9 mouse cellular contexts compared by ENCODE assay signal in genomic region chr10:93291352-93291751, GRCm38 (mm10). TPM values are rescaled to one million over a fixed set of nuclear protein-coding genes. Genes with fewer than 3 reads are reported as not detected.
DNase-seq lines count a peak whose midpoint lies in the region; ATAC-seq lines count a peak whose summit lies in the region.
"Had no signal": no experiment of that assay in that cellular context is flagged by ENCODE, and none has a peak within 500 bp of the region (broad histone marks: within the 10 kb centered on the region; RNA-seq: fewer than 3 reads in every experiment).

No protein-coding gene starts in this region.

- peak; percentile 26; the same call in 1 of the 2 replicates for ATAC-seq in liver, embryonic 13.5 days (ENCODE audit: low read depth)
- ATAC-seq in neural tube, embryonic 15.5 days (ENCODE audit: low FRiP score): peak; percentile 45; the same call in 1 of the 2 replicates

- no peaks in the 10 kb centered on the region for H3K27me3 ChIP-seq in embryonic facial prominence, embryonic 10.5 days (replicated peaks; ENCODE audit: low read depth, poor library complexity, severe bottlenecking)
- H3K27me3 ChIP-seq in liver, embryonic 13.5 days: peaks cover 9% of the 10 kb centered on the region
- no peaks in the 10 kb centered on the region for H3K27me3 ChIP-seq in neural tube, embryonic 15.5 days (replicated peaks)

- H3K9ac ChIP-seq in liver, embryonic 13.5 days: no peak overlapping the region
- no peak overlapping the region for H3K9ac ChIP-seq in neural tube, embryonic 15.5 days (replicated peaks)
- H3K9ac ChIP-seq: liver, embryonic 15.5 days had no signal

- H3K4me2 ChIP-seq in liver, embryonic 13.5 days: no peak overlapping the region
- no peak overlapping the region for H3K4me2 ChIP-seq in neural tube, embryonic 15.5 days
- H3K4me2 ChIP-seq: liver, embryonic 15.5 days had no signal

- peaks cover 32% of the 10 kb centered on the region for H3K4me1 ChIP-seq in embryonic facial prominence, embryonic 10.5 days
- H3K4me1 ChIP-seq in liver, embryonic 13.5 days (replicated peaks): peaks cover 24% of the 10 kb centered on the region; the same call in 1 of the 2 replicates
- peaks cover 22% of the 10 kb centered on the region for H3K4me1 ChIP-seq in neural tube, embryonic 15.5 days

- 38% methylated on average over 7 of the region's 7 CpGs for WGBS in embryonic facial prominence, embryonic 10.5 days
- 51% methylated on average over 7 of the region's 7 CpGs for WGBS in liver, embryonic 13.5 days (ENCODE audit: insufficient replicate concordance)
- 39% methylated on average over 7 of the region's 7 CpGs for WGBS in neural tube, embryonic 15.5 days

- intact Hi-C loops in left cerebral cortex, postnatal 4 days (cut with DNase I): loop anchor here (5.0 kb wide), 1 partner anchor 181 kb away; no protein-coding TSS in a partner anchor
- intact Hi-C loops in left cerebral cortex, postnatal 25 days (cut with DNase I): loop anchor here (5.0 kb wide), 1 partner anchor 286 kb away; no protein-coding TSS in a partner anchor
- intact Hi-C loops in heart, postnatal 14 days (cut with DNase I): loop anchor here (2.0 to 5.0 kb wide), 2 partner anchors 81 to 131 kb away; partner anchors contain the start of gene Cdk17

- no peak overlapping the region for H3K27ac ChIP-seq in embryonic facial prominence, embryonic 10.5 days (replicated peaks)
- H3K27ac ChIP-seq in liver, embryonic 13.5 days: no peak overlapping the region
- H3K27ac ChIP-seq in neural tube, embryonic 15.5 days (replicated peaks): no peak overlapping the region; the same call in 1 of the 2 replicates
- H3K27ac ChIP-seq: liver, embryonic 15.5 days had no signal

- H3K9me3 ChIP-seq in embryonic facial prominence, embryonic 10.5 days: no peaks in the 10 kb centered on the region
- H3K9me3 ChIP-seq in liver, embryonic 13.5 days (replicated peaks): no peaks in the 10 kb centered on the region
- H3K9me3 ChIP-seq in neural tube, embryonic 15.5 days (replicated peaks): no peaks in the 10 kb centered on the region
- H3K9me3 ChIP-seq: liver, embryonic 15.5 days had no signal

- peak; percentile 68 for DNase-seq in left cerebral cortex, postnatal 4 days
- no peak for DNase-seq in left cerebral cortex, postnatal 25 days (ENCODE audit: low spot score in 2 of 2)
- peak; percentile 59 for DNase-seq in adrenal gland, adult 2 months
- peak; percentile 74 for DNase-seq in embryonic facial prominence, embryonic 10.5 days (ENCODE audit: low spot score)
- DNase-seq in heart, postnatal 14 days: peak; percentile 73 to 83
- peak; percentile 20 for DNase-seq in liver, embryonic 13.5 days
- no peak for DNase-seq in layer of hippocampus, adult 11-12 months (ENCODE audit: low spot score)

- peaks cover 33% of the 10 kb centered on the region for H3K36me3 ChIP-seq in embryonic facial prominence, embryonic 10.5 days (replicated peaks)
- H3K36me3 ChIP-seq in liver, embryonic 13.5 days: no peaks in the 10 kb centered on the region
- no peaks in the 10 kb centered on the region for H3K36me3 ChIP-seq in neural tube, embryonic 15.5 days
- H3K36me3 ChIP-seq: liver, embryonic 15.5 days had no signal

- H3K4me3 ChIP-seq in embryonic facial prominence, embryonic 10.5 days: no peak overlapping the region
- no peak overlapping the region for H3K4me3 ChIP-seq in liver, embryonic 13.5 days (replicated peaks)
- no peak overlapping the region for H3K4me3 ChIP-seq in neural tube, embryonic 15.5 days (replicated peaks)
- H3K4me3 ChIP-seq: liver, embryonic 15.5 days had no signal

RNA-seq across cellular contexts. Expression of gene Elk3, which starts 19.6 kb away (rescaled TPM):
- 10 to 100 TPM; 13.4 to 16.0 TPM for total RNA-seq in left cerebral cortex, postnatal 4 days (2021)
- total RNA-seq in left cerebral cortex, postnatal 25 days (2021): 10 to 100 TPM in 1 of 2 experiments, 1 to 10 TPM in 1; 9.6 to 12.4 TPM
- total RNA-seq in adrenal gland, adult 2 months (2021): 10 to 100 TPM; 31.1 to 51.5 TPM
- polyA plus RNA-seq in adrenal gland, adult 2 months (2012; rRNA removed): 54.3 and 59.5 TPM in 2 replicates
- 25.3 and 30.6 TPM in 2 replicates for polyA plus RNA-seq in embryonic facial prominence, embryonic 10.5 days (2016; fragmentation: Nextera tagmentation; extraction: Ambion mirVana)
- 10 to 100 TPM; 64.1 to 67.2 TPM for total RNA-seq in heart, postnatal 14 days (2021)
- 4.2 and 4.7 TPM in 2 replicates for polyA plus RNA-seq in liver, embryonic 13.5 days (2015; fragmentation: Nextera tagmentation; extraction: Ambion mirVana)
- polyA plus RNA-seq in neural tube, embryonic 15.5 days (2015; fragmentation: Nextera tagmentation; extraction: Ambion mirVana): 8.6 and 10.1 TPM in 2 replicates

Comparison
In these comparisons a context has a peak if more than half of its experiments do, and no peak if none do; other contexts are left out.
1. DNase-seq: peak in left cerebral cortex, postnatal 4 days (single experiment), adrenal gland, adult 2 months (single experiment), embryonic facial prominence, embryonic 10.5 days (single experiment), heart, postnatal 14 days (2 of 2) and liver, embryonic 13.5 days (single experiment); none in left cerebral cortex, postnatal 25 days (0 of 2) and layer of hippocampus, adult 11-12 months (single experiment).